Mouse (Mus musculus) left cerebral cortex, postnatal 36 days (tissue): ENCODE measurements at regions not wholly inside any gene's neighbourhood (a gene's known extent, or its start where the extent isn't known, plus 50 kb on each side); places are given as distances from the start of the nearest gene placed in this dataset. TPM values are rescaled to one million over a fixed set of nuclear protein-coding genes. Genes with fewer than 3 reads are reported as not detected.
"Not testable (repeated sequence)": the region's sequence is repeated elsewhere in the genome, so short reads cannot be mapped to it uniquely, and the experiment has no call there.

Source experiments
- DNase-seq, 2 experiments: peaks; one replicate each; pipeline ENCODE4 v3.0.0; 2021 to 2022; ENCODE audit warnings: low spot score in 2 of 2, mixed read lengths in 1 of 2
- intact Hi-C: fragments of 180-260 bp; cut with DNase I; formaldehyde crosslinking; loops from one replicate; pipeline ENCODE4 v1.15.1; 2025
- microRNA-seq: library from miRNA; unstranded; fragments of <30 nt; microRNA quantifications from one replicate; pipeline ENCODE4 v1.2.0, GENCODE M21; 2022

DNA sequence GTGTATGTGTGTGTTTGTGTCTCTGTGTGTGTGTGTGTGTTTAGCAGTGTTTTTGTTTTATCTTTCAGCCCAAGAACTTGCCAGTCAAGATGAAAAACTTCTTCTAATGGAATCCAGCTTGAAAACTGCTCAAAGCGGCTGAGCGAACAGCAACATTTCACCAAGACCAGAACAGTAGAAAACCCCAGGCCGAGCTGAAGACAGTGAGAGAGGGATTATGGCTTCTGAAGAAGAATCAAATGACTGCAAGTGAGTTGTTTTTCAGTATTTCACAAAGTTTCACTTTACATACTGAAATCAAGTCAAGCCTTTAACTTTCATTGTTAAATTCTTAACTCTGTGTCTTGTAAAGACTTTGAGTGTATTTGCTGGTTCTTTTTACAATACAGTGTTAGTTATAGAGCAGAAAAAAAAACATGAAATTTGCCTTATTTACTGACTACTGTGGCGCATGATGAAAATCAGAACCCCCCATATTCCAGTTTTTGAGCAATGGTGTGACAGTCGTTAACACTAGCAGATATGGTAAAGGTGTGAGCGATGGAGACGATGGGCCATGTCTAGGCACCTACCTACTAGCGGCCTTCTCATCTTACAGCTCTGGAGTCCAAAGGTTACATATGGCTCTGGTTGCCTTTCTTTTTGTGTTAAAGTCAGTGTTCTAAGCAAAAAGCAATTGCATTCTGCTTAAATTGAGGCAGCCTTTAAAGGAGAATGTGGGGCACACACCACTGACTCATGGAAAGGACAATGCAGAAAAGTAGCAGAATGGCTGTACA is 357.0 kb downstream of the Gm8797 start:
- intact Hi-C loops: no loop called here
- no peak for DNase-seq

DNA sequence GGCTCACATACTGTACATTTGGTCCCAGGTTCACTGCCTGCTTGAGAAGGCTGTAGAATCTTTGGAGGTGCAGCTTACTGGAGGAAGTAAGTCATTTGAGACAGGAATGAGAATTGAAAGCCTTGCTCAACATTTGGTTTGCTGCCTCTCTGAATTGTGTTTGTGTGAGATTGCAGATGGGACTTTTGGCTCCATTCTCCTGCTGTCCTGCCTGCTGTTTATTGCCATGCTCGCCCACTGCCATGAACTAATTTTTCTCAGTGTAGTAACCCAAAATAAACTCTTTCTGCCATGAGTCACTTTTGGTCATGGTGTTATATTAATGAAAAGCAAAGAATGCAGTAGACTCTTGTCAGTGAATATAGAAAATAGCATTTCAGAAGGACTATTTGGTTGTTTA is 368.1 kb downstream of the Gm8797 start:
- intact Hi-C loops: no loop called here
- no peak for DNase-seq

DNA sequence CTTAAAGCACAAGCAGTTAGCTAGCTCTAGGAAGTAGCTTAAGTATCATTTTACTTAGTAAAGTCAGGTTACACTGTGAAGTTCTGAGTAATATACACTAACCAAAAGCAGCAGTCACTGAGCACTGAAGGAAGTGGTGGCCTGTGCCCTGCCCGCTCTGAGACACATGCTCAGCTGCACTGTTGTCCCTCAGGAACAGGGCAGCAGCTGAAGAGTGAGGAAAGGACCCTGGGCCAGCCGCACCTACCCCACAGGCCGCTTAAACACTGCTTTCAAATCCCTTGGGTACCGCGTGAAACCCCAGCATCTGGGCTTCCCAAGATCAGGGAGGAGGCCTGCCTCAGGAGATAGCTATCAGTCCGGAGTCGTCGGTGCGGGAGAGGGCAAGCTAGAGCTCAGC is 385.1 kb downstream of the Gm8797 start:
- DNase-seq, intact Hi-C loops: not testable (repeated sequence)

DNA sequence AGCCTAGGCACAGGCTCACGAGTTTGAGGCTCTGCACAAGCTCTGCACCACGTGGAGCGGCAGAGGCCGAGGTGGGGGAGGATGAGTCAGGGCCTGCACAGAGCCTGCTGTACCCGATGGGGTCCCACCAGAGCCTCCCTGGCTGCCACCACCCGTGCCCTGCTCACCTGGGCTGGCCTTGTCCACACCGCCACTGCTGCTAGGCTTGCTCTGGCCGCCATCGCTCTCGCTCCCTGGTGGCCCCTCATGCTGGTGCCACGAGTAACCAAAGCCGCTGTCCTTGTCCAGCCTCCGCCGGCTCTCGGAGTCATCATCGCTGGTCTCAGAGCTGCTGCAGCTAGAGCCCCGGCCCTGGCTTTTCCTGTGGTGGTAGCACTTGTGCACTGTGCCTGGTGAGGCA is 386.8 kb downstream of the Gm8797 start:
- intact Hi-C loops: no loop called here
- DNase-seq: no peak

DNA sequence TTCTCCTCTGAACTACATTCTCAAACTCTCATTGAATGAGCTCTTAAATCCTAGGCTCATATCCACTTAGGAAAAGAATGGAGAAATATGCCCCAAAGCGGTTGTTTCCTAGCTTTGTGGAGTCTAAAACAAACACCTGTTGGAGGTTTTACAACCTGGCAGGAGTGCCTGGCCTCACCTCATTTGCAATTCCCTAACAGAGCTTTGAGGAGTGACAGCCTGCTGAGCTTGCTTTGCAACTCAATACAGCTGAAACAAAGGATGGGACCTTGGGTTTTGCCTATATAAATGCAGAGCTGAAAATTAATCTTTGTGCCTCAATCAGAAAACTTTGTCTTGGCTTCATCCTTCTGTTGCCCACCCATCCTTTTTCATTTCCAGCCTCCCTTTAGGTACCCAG is 423.2 kb downstream of the Gm8797 start:
- no peak for DNase-seq
- intact Hi-C loops: no loop called here

DNA sequence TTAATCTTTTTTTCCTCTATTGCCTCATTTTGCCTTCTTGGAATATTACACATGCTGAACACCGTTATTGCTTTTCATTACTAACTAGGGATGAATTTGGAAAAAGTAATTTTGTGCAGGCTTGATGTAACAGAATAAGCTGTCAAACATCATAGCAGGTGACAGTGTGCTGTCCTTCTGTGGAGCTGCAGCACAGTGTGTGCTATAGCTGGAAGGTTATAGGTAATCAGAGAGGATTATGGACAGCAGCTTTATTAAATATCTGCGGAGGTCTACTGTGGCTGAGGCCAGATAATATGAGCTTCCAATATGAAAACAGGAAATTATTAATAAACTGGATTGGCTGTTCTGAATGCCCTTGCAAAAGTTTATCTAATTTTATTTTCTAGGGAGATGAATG is 431.9 kb downstream of the Gm8797 start:
- DNase-seq: no peak
- intact Hi-C loops: no loop called here

DNA sequence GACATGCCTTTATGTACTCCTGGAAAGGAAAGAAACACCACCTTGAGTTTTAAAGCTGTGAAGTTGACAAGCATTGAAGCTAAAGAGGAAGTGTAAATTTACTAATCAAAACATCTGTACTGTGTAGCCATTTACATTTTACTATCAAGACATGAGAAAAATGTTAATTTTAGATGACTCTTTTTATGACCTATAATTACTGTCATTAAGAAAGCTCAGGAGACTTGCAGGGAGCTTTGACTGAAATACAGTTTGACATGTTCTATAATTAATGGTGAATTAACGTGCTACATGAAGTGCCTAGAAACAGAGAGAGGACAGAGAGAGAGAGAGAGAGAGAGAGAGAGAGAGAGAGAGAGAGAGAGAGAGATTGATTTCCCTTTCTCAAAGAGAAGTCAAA is 432.8 kb downstream of the Gm8797 start:
- no peak for DNase-seq
- intact Hi-C loops: no loop called here

DNA sequence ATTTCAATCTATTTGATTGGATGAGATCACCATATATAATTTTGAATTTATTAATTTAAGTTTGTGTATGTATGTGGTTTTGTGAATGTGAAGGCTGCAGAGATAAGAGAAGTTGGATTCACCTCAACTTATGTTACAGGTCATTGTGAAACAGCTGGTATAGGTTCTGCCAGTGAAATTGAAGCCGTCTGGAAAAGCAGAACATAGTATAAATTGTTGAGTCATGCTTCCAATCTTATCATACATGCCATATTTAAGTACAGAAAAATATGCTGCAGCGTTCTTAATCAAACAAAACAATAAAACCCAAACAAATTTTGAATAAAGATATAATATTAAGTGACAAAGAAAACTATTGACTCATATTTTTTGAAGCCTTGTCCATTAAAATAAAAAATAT is 415.6 kb downstream of the 1700008P02Rik start:
- DNase-seq: no peak
- intact Hi-C loops: no loop called here

DNA sequence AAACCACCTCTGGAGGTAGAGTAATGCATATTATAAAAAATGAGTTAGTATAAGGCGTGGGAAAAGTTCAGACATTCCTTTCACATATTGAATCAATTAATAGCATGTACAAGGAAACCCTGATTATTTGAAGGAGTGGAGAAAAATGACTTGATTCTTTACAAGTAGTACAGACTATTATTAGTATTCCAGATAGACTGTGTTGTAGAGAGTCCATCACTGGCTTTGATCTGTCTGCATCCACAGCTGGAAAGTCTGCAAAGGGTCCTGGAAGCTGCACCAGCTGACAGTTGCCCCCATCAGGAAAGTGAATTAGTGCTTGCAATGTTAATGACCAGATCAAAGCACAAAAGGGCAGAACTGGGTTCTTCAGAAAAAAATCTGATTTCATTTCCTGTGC is 391.6 kb downstream of the 1700008P02Rik start:
- intact Hi-C loops: no loop called here
- DNase-seq: no peak

Small RNA genes in the stretch of these regions (microRNA-seq; reads per million reads assigned to microRNA genes)
- gene Gm25144 (not detected), gene Gm25352 (not detected)
